Mouse (Mus musculus): Measurements from ENCODE around the gene Commd7. TPM values are rescaled to one million over a fixed set of nuclear protein-coding genes. Genes with fewer than 3 reads are reported as not detected.
A peak's percentile ranks its signal among the peaks of the same experiment; 100 is the strongest.

The Commd7 gene
- polyA plus RNA-seq, 1 experiment = 33.4 TPM

GRCm38 (mm10) chr2:153622449-153622848 is 10.1 kb downstream of the Commd7 start:
- no peak for DNase-seq (ENCODE audit: low spot score)

- no peak for DNase-seq (ENCODE audit: low spot score)
Measured at GRCm38 (mm10) chr2:153618889-153619288, 13.7 kb downstream of the Commd7 start.

DNA sequence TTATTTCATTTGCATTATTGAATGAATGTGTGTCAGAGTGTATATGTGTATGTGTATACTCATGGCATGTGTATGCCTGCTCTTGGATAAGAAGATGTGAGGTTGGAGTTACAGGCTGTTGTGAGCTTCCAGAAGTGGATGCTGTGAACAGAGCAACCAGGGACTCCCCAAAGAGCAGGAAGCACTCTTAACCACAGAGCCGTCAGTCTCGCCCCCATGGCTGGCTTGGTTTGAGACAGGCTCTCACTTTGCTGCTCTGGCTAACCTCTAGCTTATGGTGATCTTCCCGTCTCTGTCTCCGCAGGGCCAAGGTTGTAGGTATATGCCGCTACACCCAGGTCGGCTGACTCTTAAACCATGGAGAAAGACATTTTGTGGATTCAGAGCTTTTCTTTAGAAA is 14.1 kb downstream of the Commd7 start:
- DNase-seq (ENCODE audit: low spot score) = no peak

- DNase-seq (ENCODE audit: low spot score) = no peak
Measured at GRCm38 (mm10) chr2:153616893-153617292, 15.7 kb downstream of the Commd7 start.

GRCm38 (mm10) chr2:153612594-153613281 is 19.8 kb downstream of the Commd7 start:
- no peak for DNase-seq (ENCODE audit: low spot score)

DNA sequence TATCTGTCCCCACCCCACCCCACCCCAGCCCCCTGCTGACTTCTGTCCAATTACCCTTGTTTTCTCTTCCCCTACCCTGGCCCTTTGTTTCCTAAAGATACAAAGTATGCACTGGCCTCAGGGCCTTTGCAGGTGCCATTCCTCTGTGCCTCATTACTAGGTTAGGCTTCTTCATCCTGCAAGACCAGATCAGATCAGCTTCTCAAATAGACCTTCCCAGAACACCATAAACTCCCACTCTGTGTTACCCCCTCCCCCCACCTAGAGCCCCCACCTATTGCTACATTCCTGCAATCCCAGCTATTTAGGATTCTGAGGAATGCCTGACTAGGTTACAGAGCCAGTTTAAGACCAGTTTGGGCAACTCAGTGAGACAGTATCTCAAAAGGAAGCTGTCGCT is 20.8 kb downstream of the Commd7 start:
- no peak for DNase-seq (ENCODE audit: low spot score)

- no peak for DNase-seq (ENCODE audit: low spot score)
Measured at GRCm38 (mm10) chr2:153611241-153611630, 21.3 kb downstream of the Commd7 start.

- DNase-seq (ENCODE audit: low spot score) = no peak
Measured at GRCm38 (mm10) chr2:153610426-153611240, 21.9 kb downstream of the Commd7 start.

DNA sequence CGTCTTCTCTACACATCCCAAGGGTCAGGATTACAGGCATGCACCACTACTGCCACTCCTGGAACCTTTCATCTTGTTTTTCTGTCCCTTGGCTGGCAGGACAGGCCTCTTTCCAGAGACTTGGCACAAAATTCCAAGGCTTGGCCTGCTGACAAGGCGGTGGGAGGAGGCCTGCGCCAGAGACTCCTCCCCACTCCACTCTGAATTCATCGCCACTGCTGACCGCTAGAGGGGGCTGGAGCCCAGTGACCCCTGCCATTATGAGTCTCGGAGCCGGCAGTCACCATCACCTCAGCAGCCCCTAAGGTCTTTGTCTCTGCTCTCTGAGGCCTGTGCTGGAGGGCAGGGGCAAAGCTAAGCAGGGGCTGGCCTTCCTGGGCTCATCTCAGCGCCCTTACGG is 23.0 kb downstream of the Commd7 start:
- peak; percentile 58 for DNase-seq (ENCODE audit: low spot score)

- no peak for DNase-seq (ENCODE audit: low spot score)
Measured at GRCm38 (mm10) chr2:153609058-153609457, 23.5 kb downstream of the Commd7 start.

GRCm38 (mm10) chr2:153607870-153608515 is 24.6 kb downstream of the Commd7 start:
- DNase-seq (ENCODE audit: low spot score) = no peak

- no peak for DNase-seq (ENCODE audit: low spot score)
Measured at GRCm38 (mm10) chr2:153606421-153606820, 26.2 kb downstream of the Commd7 start.

DNA sequence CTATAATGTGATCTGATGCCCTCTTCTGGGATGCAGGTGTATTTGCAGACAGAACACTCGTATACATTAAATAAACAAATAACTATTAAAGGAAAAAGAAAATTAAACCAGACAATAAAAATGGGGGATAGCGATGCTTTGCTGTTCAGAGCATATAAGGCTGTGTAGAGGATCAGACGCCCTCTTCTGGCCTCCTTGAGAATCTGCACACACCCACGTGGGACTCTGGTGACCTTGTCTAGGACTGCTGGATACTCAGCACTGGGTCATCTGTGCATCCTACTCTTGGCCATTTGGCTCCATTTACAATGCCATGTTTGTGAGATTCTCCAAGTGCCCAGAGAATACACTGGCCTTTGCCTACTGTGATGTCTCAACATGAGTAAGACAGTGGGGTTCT is 28.9 kb downstream of the Commd7 start:
- DNase-seq (ENCODE audit: low spot score) = no peak

- no peak for DNase-seq (ENCODE audit: low spot score)
Measured at GRCm38 (mm10) chr2:153600667-153601648, 31.6 kb downstream of the Commd7 start.

- DNase-seq (ENCODE audit: low spot score) = no peak
Measured at GRCm38 (mm10) chr2:153600021-153600666, 32.4 kb downstream of the Commd7 start.

- DNase-seq (ENCODE audit: low spot score) = no peak
Measured at GRCm38 (mm10) chr2:153597626-153598025, 35.0 kb downstream of the Commd7 start.

- DNase-seq (ENCODE audit: low spot score) = no peak
Measured at GRCm38 (mm10) chr2:153597014-153597413, 35.6 kb downstream of the Commd7 start.

GRCm38 (mm10) chr2:153594998-153595397 is 37.6 kb downstream of the Commd7 start:
- DNase-seq (ENCODE audit: low spot score) = no peak

DNA sequence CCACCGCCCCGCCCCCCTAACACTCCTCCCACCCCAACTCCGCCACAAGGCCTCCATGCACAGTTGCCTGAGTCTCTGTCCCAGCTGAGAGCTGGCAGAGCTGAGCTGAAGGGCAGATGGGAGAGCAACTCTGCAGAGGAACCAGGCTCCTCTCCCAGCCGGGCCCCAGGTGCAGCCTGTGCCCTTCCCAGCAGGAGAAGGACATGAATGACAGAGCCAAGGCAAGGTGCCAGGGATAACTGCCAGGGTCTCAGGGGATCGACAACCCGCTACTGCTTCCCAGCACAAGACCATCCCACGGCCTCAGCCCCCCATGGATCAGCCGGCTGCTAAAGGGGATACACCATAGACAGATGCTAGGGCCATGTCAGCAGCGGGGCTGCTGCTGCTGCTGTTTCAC is 39.4 kb downstream of the Commd7 start:
- no peak for DNase-seq (ENCODE audit: low spot score)

DNA sequence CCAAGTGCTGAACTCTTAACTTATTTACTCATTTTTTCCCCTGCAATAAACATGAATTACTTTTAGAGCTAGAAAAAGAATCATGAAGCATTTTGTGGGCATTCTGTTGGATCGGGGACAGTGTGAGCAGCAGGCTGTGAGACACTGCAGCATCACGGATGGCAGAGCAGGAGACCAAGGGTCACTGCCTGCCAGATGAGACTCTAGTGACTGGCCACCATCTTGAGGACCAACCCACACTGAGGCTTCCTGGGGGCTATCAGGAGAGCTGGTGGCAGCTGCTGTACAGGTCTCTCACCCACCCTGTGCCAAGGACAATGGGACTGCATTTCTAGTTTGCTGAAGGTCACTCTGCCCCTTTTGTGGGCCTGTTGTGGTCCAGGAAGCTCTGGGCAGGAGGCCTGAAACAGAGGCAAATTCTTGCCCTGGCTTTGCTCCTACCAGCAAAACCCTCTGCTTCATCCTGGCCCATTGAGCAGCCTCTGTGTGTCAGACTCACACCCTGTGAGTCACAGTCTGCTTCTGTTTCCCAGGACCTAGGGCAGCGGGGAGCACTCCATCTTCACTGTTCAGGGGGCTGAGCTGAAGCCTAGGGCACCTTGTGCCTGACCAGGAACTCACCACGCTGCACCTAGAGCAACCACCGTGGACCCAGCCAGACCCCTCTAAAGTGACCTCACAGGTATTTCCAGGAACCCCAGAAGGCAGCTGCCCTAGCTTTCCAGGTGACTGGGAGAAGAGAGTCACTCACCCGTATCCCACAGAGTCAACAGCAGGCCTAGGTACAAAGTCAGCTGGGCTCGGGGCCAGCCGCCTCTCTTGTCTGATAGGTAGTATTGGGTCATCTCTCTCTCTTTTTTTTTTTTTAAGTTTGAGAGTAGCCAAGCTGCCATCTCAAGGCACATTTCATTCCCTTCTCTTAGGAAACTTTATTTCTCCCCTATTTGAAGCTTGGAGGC is 40.2 kb downstream of the Commd7 start:
- no peak for DNase-seq (ENCODE audit: low spot score)

All from urinary bladder, adult 2 months (tissue).